Mouse (Mus musculus) hindbrain, embryonic 15.5 days (tissue): ENCODE measurements around the gene Thbd. TPM values are rescaled to one million over a fixed set of nuclear protein-coding genes. Genes with fewer than 3 reads are reported as not detected.

ENCODE experiments used
- ATAC-seq: fragments of 200-750 bp; cut with Nextera tagmentation; 2 replicates; pipeline ENCODE4 v1.8.0; 2017; ENCODE audit warnings: low read depth, moderate number of reproducible peaks, moderate TSS enrichment; ENCODE audit not compliant: low FRiP score
- H3K27ac ChIP-seq: fragments of 300-500 bp; sonication (generic); replicated peaks from 2 replicates; pipeline ENCODE4 v1.5.1; 2015; ENCODE audit warnings: mild to moderate bottlenecking, inconsistent platforms
- H3K27me3 ChIP-seq: fragments of 300-500 bp; sonication (generic); 2 replicates; pipeline ENCODE4 v1.6.1; 2015; ENCODE audit warnings: control low read depth, inconsistent platforms
- H3K36me3 ChIP-seq: fragments of 300-500 bp; sonication (generic); 2 replicates; pipeline ENCODE4 v1.6.1; 2015; ENCODE audit warnings: control low read depth, inconsistent platforms
- H3K4me1 ChIP-seq: fragments of 300-500 bp; sonication (generic); replicated peaks from 2 replicates; pipeline ENCODE4 v1.6.1; 2015; ENCODE audit warnings: control low read depth, inconsistent platforms
- H3K4me2 ChIP-seq: fragments of 300-500 bp; sonication (generic); 2 replicates; pipeline ENCODE4 v1.6.1; 2015; ENCODE audit warnings: moderate library complexity, mild to moderate bottlenecking, inconsistent platforms
- H3K4me3 ChIP-seq: fragments of 300-500 bp; sonication (generic); 2 replicates; pipeline ENCODE4 v1.5.1; 2015; ENCODE audit warnings: mild to moderate bottlenecking, inconsistent platforms
- H3K9ac ChIP-seq: fragments of 300-500 bp; sonication (generic); 2 replicates; pipeline ENCODE4 v1.6.1; 2015; ENCODE audit warnings: inconsistent platforms
- H3K9me3 ChIP-seq: fragments of 300-500 bp; sonication (generic); 2 replicates; pipeline ENCODE4 v1.6.1; 2016; ENCODE audit warnings: control low read depth, inconsistent platforms
- WGBS: fragments of 180-500 bp; shearing (Covaris S2); methylation state at CpG from one replicate; pipeline ENCODE4 v1.1.7; 2015; 5-methylcytosine and 5-hydroxymethylcytosine counted together
- polyA plus RNA-seq: library from polyadenylated mRNA; unstranded; fragments of >200 nt; fragmentation: Nextera tagmentation; extraction: Ambion mirVana; gene quantifications from 2 replicates; pipeline ENCODE4 v1.2.1, GENCODE M21; 2015

Gene Thbd
- polyA plus RNA-seq, 1 experiment from 2014 or later = 9.0 TPM

DNA sequence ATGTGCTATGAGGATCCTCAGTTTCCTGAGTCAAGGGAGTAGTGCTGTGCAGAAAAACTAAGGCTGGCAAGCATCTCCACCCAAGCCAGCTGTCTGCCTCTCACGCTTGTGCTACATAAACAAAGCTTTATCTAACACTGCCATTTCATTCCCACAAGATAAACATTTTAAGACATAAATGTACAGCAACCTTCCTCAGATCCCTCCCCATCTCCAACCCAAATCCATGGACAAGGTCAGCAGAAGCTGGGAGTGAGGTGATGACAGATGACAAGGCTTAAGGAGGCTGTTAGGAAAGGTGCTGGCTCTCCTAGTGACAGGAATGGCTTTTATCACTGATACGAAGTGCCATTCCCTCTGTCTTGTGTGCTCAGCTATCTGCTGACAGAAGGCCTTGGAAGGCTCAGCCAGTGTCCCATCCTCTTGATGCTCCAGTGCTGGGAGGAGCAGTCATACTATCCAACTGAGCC, 34.4 kb downstream of the Thbd start:
- H3K9ac ChIP-seq = no peak overlapping the region
- H3K4me1 ChIP-seq = no peaks in the 10 kb centered on the region
- no peak overlapping the region for H3K27ac ChIP-seq
- H3K4me3 ChIP-seq = no peak overlapping the region
- no peak overlapping the region for H3K4me2 ChIP-seq
- 81% methylated on average over 2 of the region's 2 CpGs for WGBS
- H3K36me3 ChIP-seq = no peaks in the 10 kb centered on the region
- H3K9me3 ChIP-seq = no peaks in the 10 kb centered on the region
- H3K27me3 ChIP-seq = no peaks in the 10 kb centered on the region
- no peak for ATAC-seq

DNA sequence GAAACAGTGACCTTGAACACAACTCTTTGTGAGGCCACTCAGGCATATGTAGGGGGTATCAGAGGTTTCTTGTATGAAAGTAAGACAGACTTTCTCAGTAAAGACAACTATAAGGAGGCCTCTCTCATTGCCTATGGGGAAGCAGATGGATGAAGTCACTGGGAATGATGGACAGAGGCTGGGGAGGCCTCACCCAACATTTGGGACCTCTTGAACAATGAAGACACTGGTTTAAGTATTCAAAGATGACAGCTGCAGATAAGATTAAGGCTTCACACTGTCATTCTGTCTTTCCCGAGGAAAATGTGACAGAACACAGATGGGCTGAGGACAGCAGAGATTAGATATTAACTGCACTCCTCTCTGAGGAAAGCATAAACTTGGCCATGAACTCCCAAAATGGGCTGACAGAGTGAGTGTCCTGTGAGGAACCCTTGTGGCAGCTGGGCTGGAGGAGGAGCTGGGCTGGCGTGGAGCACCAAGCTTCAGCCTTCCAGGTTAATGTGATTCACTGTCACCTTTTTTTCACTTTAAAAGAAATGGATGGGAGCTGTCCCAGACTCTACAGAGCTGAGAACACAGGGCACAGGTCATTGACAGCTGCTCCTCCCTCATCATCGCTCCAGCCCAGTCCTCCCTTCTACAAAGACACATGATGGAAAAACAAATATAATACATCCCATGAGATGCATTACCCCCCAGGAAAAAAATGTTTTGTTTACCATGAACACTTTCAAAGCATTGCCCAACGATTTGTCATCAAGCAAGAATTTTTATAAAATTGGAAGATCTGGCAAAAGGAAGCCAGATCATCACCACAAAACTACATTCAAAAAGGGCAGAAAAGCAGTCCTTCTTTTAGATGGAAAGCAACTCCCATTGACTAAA, 36.0 kb downstream of the Thbd start:
- no peaks in the 10 kb centered on the region for H3K27me3 ChIP-seq
- H3K9me3 ChIP-seq = no peaks in the 10 kb centered on the region
- H3K27ac ChIP-seq = no peak overlapping the region
- no peak overlapping the region for H3K9ac ChIP-seq
- no peak for ATAC-seq
- no peak overlapping the region for H3K4me3 ChIP-seq
- no peaks in the 10 kb centered on the region for H3K4me1 ChIP-seq
- WGBS = 75% methylated on average over 4 of the region's 4 CpGs
- no peaks in the 10 kb centered on the region for H3K36me3 ChIP-seq
- no peak overlapping the region for H3K4me2 ChIP-seq

DNA sequence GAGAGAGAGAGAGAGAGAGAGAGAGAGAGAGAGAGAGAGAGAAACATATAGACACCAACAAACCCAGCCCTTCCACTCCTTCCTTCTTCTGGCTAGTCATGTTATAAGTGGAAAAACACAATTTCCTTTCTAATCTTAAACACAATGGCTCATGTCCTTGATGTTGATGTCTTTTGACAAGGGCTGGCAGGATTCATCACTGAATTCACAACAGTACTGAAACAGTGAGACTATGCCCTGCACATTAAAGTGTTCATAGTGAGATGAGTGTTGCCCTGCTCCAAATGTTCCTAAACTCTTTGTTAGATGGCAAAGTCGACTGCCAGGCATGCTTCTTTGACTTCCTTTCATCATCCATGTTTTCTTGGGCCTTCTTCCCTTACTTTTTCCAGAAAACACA, 42.8 kb downstream of the Thbd start:
- WGBS = 42% methylated on average over 1 of the region's 1 CpGs
- Histone ChIP-seq H3K27ac (no peak overlapping the region), H3K27me3 (no peaks in the 10 kb centered on the region), H3K36me3 (no peaks in the 10 kb centered on the region), H3K4me1 (no peaks in the 10 kb centered on the region), H3K9me3 (no peaks in the 10 kb centered on the region), H3K9ac (no peak overlapping the region), H3K4me2 (no peak overlapping the region), H3K4me3 (no peak overlapping the region)
- no peak for ATAC-seq

DNA sequence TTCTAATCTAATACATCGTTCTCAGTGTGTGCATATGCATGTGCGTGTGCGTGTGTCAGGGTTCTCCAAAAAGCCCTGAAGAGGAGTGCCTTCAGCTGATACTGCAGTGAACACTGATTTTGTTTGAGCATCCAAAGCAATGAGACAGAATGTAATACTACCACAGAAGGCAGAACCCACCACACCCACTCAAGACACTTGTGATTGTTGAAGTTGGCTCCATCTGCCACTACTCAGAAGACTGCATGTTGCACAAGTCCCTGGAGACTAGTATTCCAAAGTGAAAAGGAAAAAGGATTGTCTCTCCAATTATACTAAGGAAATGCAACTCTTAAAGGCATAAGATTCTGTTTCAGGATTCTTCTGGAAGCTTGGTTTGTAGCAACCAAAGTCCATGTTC, 43.5 kb downstream of the Thbd start:
- no peak overlapping the region for H3K4me2 ChIP-seq
- H3K27ac ChIP-seq = no peak overlapping the region
- H3K9me3 ChIP-seq = no peaks in the 10 kb centered on the region
- no peaks in the 10 kb centered on the region for H3K36me3 ChIP-seq
- no peak for ATAC-seq
- H3K4me3 ChIP-seq = no peak overlapping the region
- no peaks in the 10 kb centered on the region for H3K27me3 ChIP-seq
- no peak overlapping the region for H3K9ac ChIP-seq
- WGBS = 92% methylated on average over 3 of the region's 3 CpGs
- H3K4me1 ChIP-seq = no peaks in the 10 kb centered on the region

DNA sequence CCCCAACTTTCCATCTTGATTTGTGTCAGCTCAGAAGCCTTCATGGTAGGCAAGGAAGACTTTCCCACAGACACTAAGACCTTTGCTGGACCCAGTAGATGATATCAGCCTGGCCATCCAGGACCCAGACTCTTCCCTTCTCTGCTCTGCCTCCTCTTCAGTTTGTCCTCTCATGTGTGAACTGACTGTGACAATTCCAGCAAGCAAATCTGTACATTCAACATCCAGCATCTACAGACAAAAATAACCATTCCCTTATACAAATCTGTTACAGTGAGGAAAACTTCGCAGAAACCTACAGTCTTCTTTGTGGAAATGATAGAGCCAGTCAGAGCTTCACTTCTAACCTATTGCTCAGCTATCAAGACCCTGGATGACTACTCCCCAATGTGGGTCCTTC, 50.8 kb downstream of the Thbd start:
- Histone ChIP-seq H3K4me3 (no peak overlapping the region), H3K36me3 (no peaks in the 10 kb centered on the region), H3K9ac (no peak overlapping the region), H3K27me3 (no peaks in the 10 kb centered on the region), H3K4me1 (no peaks in the 10 kb centered on the region), H3K9me3 (no peaks in the 10 kb centered on the region), H3K27ac (no peak overlapping the region), H3K4me2 (no peak overlapping the region)
- 82% methylated on average over 1 of the region's 1 CpGs for WGBS
- no peak for ATAC-seq

Other genes starting within 250 kb of the Thbd start
- 3.9 and 4.4 TPM in 2 replicates for gene Sstr4, start 12.8 kb downstream of the Thbd start, polyA plus RNA-seq
- gene Cd93, start 35.4 kb upstream of the Thbd start, polyA plus RNA-seq = 8.0 and 8.8 TPM in 2 replicates